Mouse (Mus musculus): ENCODE measurements at regions not wholly inside any gene's neighbourhood (a gene's known extent, or its start where the extent isn't known, plus 50 kb on each side); places are given as distances from the start of the nearest gene placed in this dataset.

- H3K9ac ChIP-seq (ENCODE audit: low read depth, low read length), result no peak overlapping the region
- H3K4me3 ChIP-seq, result no peak overlapping the region
- no peaks in the 10 kb centered on the region for H3K4me1 ChIP-seq (ENCODE audit: control insufficient read depth, insufficient read depth, low read length)
- H3K27me3 ChIP-seq (ENCODE audit: control insufficient read depth, insufficient read depth, low read length), result no peaks in the 10 kb centered on the region
- H3K79me2 ChIP-seq (replicated peaks; ENCODE audit: control insufficient read depth, insufficient read depth, low read length), result no peaks in the 10 kb centered on the region
- intact Hi-C loops (cut with DNase I), result no loop called here
- no peaks in the 10 kb centered on the region for H3K36me3 ChIP-seq (ENCODE audit: control insufficient read depth, insufficient read depth, low read length)
- no peak for DNase-seq
- 64% methylated on average over 5 of the region's 5 CpGs for WGBS
- TF ChIP-seq CTCF (IDR thresholded peaks at IDR 0.05) (no peak), EP300 (IDR thresholded peaks at IDR 0.05; ENCODE audit: insufficient read depth, low read depth, low read length) (no peak), POLR2A (IDR thresholded peaks at IDR 0.05; ENCODE audit: insufficient read depth, low read depth, low read length) (no peak)
- H3K27ac ChIP-seq, result no peak overlapping the region
These were observed 150.0 kb upstream of the Nabp1 start for GRCm38 (mm10) chr1:51628137-51628793.

- DNase-seq, result no peak
- Histone ChIP-seq H3K27ac (no peak overlapping the region), H3K4me1 (ENCODE audit: control insufficient read depth, insufficient read depth, low read length) (no peaks in the 10 kb centered on the region), H3K9ac (ENCODE audit: low read depth, low read length) (no peak overlapping the region), H3K79me2 (replicated peaks; ENCODE audit: control insufficient read depth, insufficient read depth, low read length) (no peaks in the 10 kb centered on the region), H3K36me3 (ENCODE audit: control insufficient read depth, insufficient read depth, low read length) (no peaks in the 10 kb centered on the region), H3K4me3 (no peak overlapping the region), H3K27me3 (ENCODE audit: control insufficient read depth, insufficient read depth, low read length) (no peaks in the 10 kb centered on the region)
- TF ChIP-seq CTCF (IDR thresholded peaks at IDR 0.05), result no peak
- no peak for TF ChIP-seq EP300 (IDR thresholded peaks at IDR 0.05; ENCODE audit: insufficient read depth, low read depth, low read length)
- TF ChIP-seq POLR2A (IDR thresholded peaks at IDR 0.05; ENCODE audit: insufficient read depth, low read depth, low read length), result no peak
- 71% methylated on average over 9 of the region's 9 CpGs for WGBS
- intact Hi-C loops (cut with DNase I), result no loop called here
These were observed 148.1 kb upstream of the Nabp1 start for GRCm38 (mm10) chr1:51626303-51626702.

GRCm38 (mm10) chr1:51625079-51625478 lies 146.9 kb upstream of the Nabp1 start:
- H3K4me1 ChIP-seq (ENCODE audit: control insufficient read depth, insufficient read depth, low read length), result no peaks in the 10 kb centered on the region
- H3K27ac ChIP-seq, result no peak overlapping the region
- no peaks in the 10 kb centered on the region for H3K79me2 ChIP-seq (replicated peaks; ENCODE audit: control insufficient read depth, insufficient read depth, low read length)
- DNase-seq, result no peak
- H3K36me3 ChIP-seq (ENCODE audit: control insufficient read depth, insufficient read depth, low read length), result no peaks in the 10 kb centered on the region
- intact Hi-C loops (cut with DNase I), result no loop called here
- no peaks in the 10 kb centered on the region for H3K27me3 ChIP-seq (ENCODE audit: control insufficient read depth, insufficient read depth, low read length)
- 81% methylated on average over 7 of the region's 7 CpGs for WGBS
- H3K9ac ChIP-seq (ENCODE audit: low read depth, low read length), result no peak overlapping the region
- TF ChIP-seq POLR2A (IDR thresholded peaks at IDR 0.05; ENCODE audit: insufficient read depth, low read depth, low read length), result no peak
- TF ChIP-seq CTCF (IDR thresholded peaks at IDR 0.05), result no peak
- TF ChIP-seq EP300 (IDR thresholded peaks at IDR 0.05; ENCODE audit: insufficient read depth, low read depth, low read length), result no peak
- H3K4me3 ChIP-seq, result no peak overlapping the region

- WGBS, result 57% methylated on average over 2 of the region's 2 CpGs
- Histone ChIP-seq H3K27ac (no peak overlapping the region), H3K27me3 (ENCODE audit: control insufficient read depth, insufficient read depth, low read length) (no peaks in the 10 kb centered on the region), H3K4me3 (no peak overlapping the region), H3K36me3 (ENCODE audit: control insufficient read depth, insufficient read depth, low read length) (no peaks in the 10 kb centered on the region), H3K79me2 (replicated peaks; ENCODE audit: control insufficient read depth, insufficient read depth, low read length) (no peaks in the 10 kb centered on the region), H3K4me1 (ENCODE audit: control insufficient read depth, insufficient read depth, low read length) (no peaks in the 10 kb centered on the region), H3K9ac (ENCODE audit: low read depth, low read length) (no peak overlapping the region)
- DNase-seq, result no peak
- intact Hi-C loops (cut with DNase I), result no loop called here
- no peak for TF ChIP-seq CTCF (IDR thresholded peaks at IDR 0.05)
- TF ChIP-seq EP300 (IDR thresholded peaks at IDR 0.05; ENCODE audit: insufficient read depth, low read depth, low read length), result no peak
- no peak for TF ChIP-seq POLR2A (IDR thresholded peaks at IDR 0.05; ENCODE audit: insufficient read depth, low read depth, low read length)
These were observed 146.3 kb upstream of the Nabp1 start for GRCm38 (mm10) chr1:51624551-51624950.

- no peak for DNase-seq
- H3K27me3 ChIP-seq (ENCODE audit: control insufficient read depth, insufficient read depth, low read length), result no peaks in the 10 kb centered on the region
- WGBS, result 78% methylated on average over 3 of the region's 3 CpGs
- no peak for TF ChIP-seq CTCF (IDR thresholded peaks at IDR 0.05)
- TF ChIP-seq POLR2A (IDR thresholded peaks at IDR 0.05; ENCODE audit: insufficient read depth, low read depth, low read length), result no peak
- TF ChIP-seq EP300 (IDR thresholded peaks at IDR 0.05; ENCODE audit: insufficient read depth, low read depth, low read length), result no peak
- no peaks in the 10 kb centered on the region for H3K36me3 ChIP-seq (ENCODE audit: control insufficient read depth, insufficient read depth, low read length)
- no peak overlapping the region for H3K9ac ChIP-seq (ENCODE audit: low read depth, low read length)
- no peak overlapping the region for H3K4me3 ChIP-seq
- no peaks in the 10 kb centered on the region for H3K79me2 ChIP-seq (replicated peaks; ENCODE audit: control insufficient read depth, insufficient read depth, low read length)
- intact Hi-C loops (cut with DNase I), result no loop called here
- H3K27ac ChIP-seq, result no peak overlapping the region
- no peaks in the 10 kb centered on the region for H3K4me1 ChIP-seq (ENCODE audit: control insufficient read depth, insufficient read depth, low read length)
These were observed 144.8 kb upstream of the Nabp1 start for GRCm38 (mm10) chr1:51622986-51623385.

- no peak for DNase-seq
- no peaks in the 10 kb centered on the region for H3K4me1 ChIP-seq (ENCODE audit: control insufficient read depth, insufficient read depth, low read length)
- no peaks in the 10 kb centered on the region for H3K36me3 ChIP-seq (ENCODE audit: control insufficient read depth, insufficient read depth, low read length)
- TF ChIP-seq EP300 (IDR thresholded peaks at IDR 0.05; ENCODE audit: insufficient read depth, low read depth, low read length) (no peak), POLR2A (IDR thresholded peaks at IDR 0.05; ENCODE audit: insufficient read depth, low read depth, low read length) (no peak)
- no peak overlapping the region for H3K4me3 ChIP-seq
- no peak overlapping the region for H3K27ac ChIP-seq
- no peak overlapping the region for H3K9ac ChIP-seq (ENCODE audit: low read depth, low read length)
- intact Hi-C loops (cut with DNase I), result no loop called here
- no peaks in the 10 kb centered on the region for H3K27me3 ChIP-seq (ENCODE audit: control insufficient read depth, insufficient read depth, low read length)
- WGBS, result 86% methylated on average over 9 of the region's 9 CpGs
- no peaks in the 10 kb centered on the region for H3K79me2 ChIP-seq (replicated peaks; ENCODE audit: control insufficient read depth, insufficient read depth, low read length)
These were observed 144.1 kb upstream of the Nabp1 start for GRCm38 (mm10) chr1:51622181-51622862.
